Mouse (Mus musculus) liver, postnatal 0 days (tissue): ENCODE data around the gene Fyttd1.
A peak's percentile ranks its signal among the peaks of the same experiment; 100 is the strongest.

Source experiments
- CTCF ChIP-seq: sonication (generic); IDR thresholded peaks from 2 replicates; pipeline ENCODE4 v1.5.1; 2016; ENCODE audit warnings: antibody characterized with exemption, low read depth
- EP300 ChIP-seq: IDR thresholded peaks from 2 replicates; pipeline ENCODE4 v1.6.1; 2016; ENCODE audit warnings: antibody characterized with exemption, low read depth, mild to moderate bottlenecking

DNA sequence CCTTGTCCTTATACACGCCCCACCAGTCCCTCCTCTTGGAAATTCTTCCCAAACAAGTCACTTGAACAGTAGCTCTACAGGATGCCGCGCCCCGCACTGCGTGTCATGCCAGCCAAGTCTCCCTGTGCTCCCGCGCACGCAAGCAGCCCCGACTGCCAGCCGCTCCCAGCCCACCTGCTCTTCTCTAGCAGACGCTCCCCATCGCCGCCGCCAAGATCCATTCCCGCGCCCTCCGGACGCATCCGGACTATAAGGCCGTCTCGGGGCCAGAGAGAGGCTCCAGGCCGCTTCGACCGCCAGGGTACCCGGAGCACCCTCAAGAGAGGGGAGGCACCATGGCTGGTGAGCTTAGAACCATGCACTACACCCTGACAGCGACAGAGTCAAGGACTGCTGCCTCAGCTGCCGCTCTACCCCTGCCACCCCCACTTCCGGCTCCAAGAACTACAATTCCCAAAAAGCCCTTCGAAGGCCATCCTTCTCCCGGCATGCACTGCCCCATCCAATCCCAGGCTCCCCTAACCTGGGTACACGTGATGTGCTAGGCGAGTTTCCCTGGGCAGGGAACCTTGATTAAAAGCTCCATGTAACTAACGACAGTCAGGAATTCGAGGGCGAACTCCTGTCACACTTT, 9.3 kb upstream of the Fyttd1 start:
- TF ChIP-seq CTCF (0 out of 2 replicates have a peak, but pooled peaks have one; percentile 2), EP300 (no peak)
